Mouse (Mus musculus) small intestine, adult 2 months (tissue): Measurements from ENCODE around the gene Tyms.
"Not testable (repeated sequence)": the region's sequence is repeated elsewhere in the genome, so short reads cannot be mapped to it uniquely, and the experiment has no call there.

ENCODE experiments used
- CTCF ChIP-seq: fragments of 200-500 bp; IDR thresholded peaks from 2 replicates; pipeline ENCODE4 v1.5.1; 2012; ENCODE audit warnings: low read depth, mild to moderate bottlenecking, control low read depth, inconsistent platforms, low read length, moderate library complexity, mixed read lengths; ENCODE audit not compliant: insufficient replicate concordance, insufficient read length; ENCODE audit errors: extremely low read depth
- POLR2A ChIP-seq: fragments of 200-500 bp; IDR thresholded peaks from 2 replicates; pipeline ENCODE4 v1.6.1; 2012; ENCODE audit warnings: low read depth, mild to moderate bottlenecking, control low read depth, inconsistent platforms, low read length, moderate library complexity

DNA sequence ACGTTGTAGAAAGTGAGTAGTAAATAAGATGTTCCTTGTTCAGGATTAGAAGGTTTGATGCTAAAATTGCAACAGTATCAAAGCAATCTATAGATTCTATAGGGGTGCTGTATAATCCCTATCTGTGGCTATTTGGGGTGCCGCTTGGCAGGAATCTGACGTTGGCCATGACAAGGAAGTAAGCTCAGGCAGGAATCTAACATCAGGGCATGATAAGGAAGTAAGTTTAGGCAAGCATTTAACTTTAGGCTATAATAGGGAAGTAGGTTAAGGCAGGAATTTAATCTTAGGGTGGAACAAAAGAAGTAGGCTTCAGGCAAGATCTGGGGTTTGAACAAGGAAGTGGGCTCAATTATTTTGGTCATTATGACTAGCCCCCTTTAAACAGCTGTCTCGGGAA, 37.6 kb downstream of the Tyms start:
- TF ChIP-seq CTCF, POLR2A: not testable (repeated sequence)
